Mouse (Mus musculus) mouse embryonic stem cell (cell line): ENCODE measurements around the gene Clcn3.

Experiments used
- in situ Hi-C, 2 experiments: fragments of 300-500 bp; cut with MboI; formaldehyde crosslinking; loops; 1 replicate in 1 of 2; 3 replicates in 1 of 2; pipeline ENCODE4 v1.14.3; 2019 to 2020; ENCODE audit warnings: low sequenced_read_pairs in 2 of 2, low pct_unique_long_range_greater_than_20kb in 1 of 2, mixed read lengths in 1 of 2; ENCODE audit not compliant: unreplicated experiment in 1 of 2

Clcn3 gene

DNA sequence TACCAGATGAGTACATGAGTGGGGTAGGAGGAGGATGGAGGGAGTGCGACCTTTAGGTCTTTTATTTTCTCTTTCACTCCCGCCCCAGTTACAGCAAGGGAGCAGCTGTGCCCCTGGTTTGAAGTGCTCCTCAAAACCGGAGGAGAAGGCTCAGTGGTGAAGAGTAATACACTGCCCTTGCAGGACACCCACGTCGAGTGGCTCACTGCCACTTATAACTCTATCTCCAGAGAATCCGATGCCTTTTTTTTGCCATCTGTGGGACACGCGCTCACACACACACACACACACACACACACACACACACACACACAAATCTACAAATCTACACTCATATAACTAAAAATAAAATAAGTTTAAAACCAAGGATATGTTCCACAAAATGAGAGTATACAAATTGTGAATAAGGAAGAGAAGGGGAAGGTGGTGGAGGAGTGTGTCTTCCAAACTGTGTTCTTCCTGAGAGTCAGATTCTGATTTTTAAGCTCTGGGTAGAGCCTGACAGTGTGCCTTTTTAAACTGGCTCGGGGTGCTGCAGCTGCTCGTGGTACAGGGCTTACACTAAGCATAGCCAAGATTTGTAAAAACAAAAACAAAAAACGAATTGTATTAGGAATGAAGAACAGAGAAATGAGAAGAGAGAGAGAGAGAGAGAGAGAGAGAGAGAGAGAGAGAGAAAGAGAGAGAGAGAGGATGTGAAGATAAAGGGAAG is 93.8 kb downstream of the Clcn3 start:
- in situ Hi-C loops, result no loop called here

DNA sequence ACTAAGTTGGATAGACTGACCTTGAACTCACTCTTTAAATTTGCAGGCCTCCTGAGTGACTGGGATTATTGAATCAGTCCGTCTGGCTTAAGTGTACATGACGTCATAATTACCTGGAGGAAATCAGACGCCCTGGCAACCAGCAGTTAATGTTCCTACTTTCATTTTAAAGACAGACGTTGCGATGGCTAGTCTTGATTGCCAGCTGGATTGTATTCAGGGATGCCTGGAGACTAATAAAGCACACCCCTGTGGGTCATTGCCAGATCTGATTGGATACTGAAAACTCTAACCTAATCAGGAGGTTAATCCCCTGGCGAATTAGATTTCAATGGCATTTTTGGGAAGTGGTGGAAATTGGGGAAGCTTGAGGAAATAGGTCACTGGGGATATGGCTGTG is 96.4 kb downstream of the Clcn3 start:
- in situ Hi-C loops, result no loop called here

DNA sequence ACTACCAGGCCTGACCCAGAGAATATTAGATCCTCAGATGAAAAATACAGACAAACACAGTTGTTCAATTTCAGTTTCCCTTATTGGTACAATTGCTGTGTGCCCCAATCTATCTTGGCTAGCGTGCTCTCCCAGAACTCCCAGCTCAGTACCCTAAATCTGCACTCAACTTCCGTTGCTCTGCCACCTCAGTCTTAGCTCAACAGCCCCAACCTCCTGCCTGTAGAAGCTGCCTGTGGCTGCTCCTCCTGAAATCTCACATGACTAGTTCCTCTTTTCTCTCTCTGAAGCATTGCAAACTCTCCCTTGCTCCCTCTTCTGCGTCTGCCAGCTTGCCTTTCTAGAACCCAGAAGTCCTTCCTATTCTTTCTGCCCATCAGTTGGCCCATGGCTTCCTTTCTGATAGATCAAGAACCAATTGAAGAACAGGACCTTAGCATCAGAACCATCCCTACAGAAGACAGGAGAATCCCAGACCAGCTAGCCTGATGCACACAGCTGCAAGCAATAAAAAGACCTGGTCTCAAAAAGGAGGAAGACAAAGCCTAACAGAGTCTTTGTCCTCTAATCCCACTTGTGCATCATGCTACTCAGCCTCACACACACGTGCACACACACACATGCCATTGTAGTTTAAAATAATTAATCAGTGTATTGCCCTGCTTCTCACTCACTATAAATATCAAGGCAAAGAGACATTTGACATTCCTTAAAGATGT is 99.5 kb downstream of the Clcn3 start:
- in situ Hi-C loops, result no loop called here

DNA sequence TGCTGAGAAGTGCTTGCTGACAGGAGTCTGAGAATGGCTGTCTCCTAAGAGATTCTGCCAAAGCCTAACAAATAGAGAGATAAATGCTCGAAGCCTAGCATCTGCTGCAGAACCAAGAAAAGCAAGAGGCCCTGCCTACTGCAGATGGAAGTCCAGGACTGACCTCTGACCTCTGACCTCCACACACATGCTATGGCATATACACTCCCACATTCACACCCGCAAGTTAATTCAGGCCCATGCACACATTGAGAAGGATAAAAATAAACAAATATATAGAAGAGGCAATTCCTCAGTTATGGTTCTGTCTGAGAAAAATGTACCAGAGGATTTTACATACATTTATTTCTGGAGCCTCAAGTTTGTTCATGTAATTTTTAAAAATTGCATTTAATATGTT is 104.5 kb downstream of the Clcn3 start:
- in situ Hi-C loops, result no loop called here

DNA sequence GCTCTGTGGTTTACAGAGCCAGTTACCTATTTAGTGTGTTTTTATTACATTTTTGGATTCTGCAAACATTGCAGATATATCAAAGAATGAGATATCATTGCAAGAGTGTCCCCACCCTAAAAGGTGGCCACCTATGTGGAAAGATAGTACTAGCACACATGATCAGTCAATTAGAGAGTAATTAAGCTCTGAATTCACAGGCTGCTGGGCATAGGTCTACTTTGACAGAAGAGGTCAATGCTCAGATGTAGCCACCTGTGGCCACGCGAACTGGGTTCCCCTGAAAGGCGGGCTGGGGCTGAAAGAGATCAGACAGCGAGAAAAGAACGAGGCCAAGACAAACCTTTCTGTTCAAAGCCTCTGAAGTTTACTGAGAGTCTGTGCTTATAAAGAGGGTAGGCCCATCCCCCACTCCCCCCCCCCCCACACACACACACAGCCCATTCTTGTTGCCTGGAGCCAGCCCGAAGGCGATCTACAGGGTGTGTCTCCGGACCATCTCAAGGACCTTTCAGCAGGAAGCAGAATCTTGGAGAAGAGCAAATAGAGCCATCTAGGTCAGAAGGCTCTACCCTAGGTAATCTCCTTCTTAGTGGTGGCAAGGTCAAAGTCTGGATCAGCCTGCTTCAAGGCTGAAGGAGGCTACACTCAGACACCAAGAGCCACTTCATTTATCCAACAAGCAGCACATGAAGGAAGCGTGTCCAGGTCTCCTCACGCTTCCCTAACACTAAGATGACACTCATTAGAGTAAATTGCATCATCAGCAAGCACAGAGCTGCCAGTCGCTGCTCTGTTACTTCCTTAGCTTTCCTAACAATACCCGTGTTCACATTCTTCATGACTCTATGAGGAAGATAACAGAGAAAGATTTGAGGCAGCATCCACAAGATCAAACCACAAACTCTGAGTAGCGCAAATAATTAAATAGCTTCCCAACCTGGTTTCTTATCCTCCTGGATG is 112.6 kb downstream of the Clcn3 start:
- in situ Hi-C loops, result loop anchor here in 1 of 2 experiments (25.0 kb wide), 1 partner anchor 358 kb away; the partner anchor contains the start of genes Aadat and Gm10283

DNA sequence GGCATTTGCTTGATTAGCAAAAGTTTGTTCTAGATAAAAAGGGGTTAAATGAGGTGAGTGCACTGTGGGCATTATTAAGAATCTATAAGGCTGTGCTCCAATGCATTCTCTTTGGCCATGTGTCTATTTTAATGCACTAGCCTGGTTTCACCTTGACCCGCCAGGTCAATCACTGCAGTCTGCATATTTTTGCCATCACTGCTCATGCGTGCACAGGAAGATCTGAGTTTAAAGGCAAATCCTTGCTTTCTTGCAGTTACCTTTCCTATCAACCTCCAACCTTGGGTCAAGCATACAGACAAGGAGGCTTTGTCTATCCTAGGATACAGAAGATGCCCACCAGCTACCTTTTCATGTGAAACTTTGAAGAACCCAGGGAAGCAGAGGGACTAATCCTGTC is 113.3 kb downstream of the Clcn3 start:
- in situ Hi-C loops, result loop anchor here (5.0 to 25.0 kb wide), 4 partner anchors 237 to 365 kb away; partner anchors contain the start of genes Aadat (in 2 of the 2), Gm10283 (in 2 of the 2) and Mfap3l (in 1 of the 2)

DNA sequence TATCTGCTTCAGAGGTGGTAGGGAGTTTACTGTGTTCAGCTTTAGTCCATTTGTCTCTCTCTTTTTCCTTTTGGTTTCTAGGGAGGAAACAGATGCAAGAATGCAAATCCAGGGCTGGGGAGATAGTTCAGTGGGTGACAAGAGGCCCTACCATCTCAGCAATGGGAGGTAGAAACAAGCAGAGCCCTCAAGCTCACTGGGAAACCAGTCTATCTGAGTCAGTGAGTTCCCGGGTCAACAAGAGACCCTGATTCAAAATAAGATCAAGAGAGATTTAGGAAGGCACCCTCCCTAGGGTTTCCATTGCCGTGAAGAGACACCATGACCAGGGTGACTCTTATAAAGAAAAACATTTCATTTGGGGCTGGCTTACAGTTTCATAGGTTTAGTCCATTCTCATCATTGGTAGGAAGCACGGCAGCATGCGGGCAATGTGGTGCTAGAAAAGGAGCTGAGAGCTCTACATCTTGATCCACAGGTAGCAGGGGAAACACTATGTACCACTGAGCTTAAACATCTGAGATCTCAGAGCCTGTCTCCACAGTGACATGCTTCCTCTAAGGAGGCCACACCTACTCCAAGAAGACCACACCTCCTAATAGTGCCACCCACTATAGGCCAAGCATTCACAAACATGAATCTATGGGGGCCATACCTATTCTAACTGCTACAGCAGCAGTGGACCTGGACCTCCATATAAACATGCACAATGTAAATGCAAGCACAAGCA is 114.7 kb downstream of the Clcn3 start:
- in situ Hi-C loops, result loop anchor here (5.0 to 25.0 kb wide), 4 partner anchors 236 to 364 kb away; partner anchors contain the start of genes Aadat (in 2 of the 2), Gm10283 (in 2 of the 2) and Mfap3l (in 1 of the 2)

DNA sequence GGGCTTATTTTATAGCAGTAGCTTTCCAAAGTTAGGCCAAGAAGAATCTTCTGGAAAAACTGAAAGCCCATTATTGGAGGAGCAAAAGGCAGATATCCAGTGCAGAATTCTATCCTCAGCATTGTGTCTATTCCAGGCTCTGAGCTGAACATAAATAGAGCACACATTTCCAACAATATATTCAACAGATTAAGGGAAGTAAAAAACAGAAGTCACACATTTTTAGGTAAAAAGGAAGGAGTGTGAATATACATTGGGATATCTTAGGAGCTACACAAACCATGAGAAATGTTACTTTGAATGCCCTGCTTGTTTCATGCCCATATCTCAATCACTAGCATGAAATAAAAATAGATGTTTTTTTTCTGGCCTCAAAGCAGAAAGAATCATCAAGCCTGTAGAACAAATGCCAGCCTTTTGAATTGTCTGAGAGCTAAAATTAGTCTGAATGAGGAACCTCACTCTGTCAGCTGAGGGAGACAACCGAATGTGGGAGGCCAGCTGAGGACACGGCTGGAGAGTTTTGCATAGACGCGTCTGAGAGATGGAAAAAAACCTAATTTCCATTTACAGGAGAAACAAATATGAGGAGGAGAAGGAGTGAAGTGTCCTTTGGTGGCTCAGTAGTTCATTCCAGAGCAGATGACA is 115.5 kb downstream of the Clcn3 start:
- in situ Hi-C loops, result loop anchor here (5.0 to 25.0 kb wide), 4 partner anchors 235 to 363 kb away; partner anchors contain the start of genes Aadat (in 2 of the 2), Gm10283 (in 2 of the 2) and Mfap3l (in 1 of the 2)

DNA sequence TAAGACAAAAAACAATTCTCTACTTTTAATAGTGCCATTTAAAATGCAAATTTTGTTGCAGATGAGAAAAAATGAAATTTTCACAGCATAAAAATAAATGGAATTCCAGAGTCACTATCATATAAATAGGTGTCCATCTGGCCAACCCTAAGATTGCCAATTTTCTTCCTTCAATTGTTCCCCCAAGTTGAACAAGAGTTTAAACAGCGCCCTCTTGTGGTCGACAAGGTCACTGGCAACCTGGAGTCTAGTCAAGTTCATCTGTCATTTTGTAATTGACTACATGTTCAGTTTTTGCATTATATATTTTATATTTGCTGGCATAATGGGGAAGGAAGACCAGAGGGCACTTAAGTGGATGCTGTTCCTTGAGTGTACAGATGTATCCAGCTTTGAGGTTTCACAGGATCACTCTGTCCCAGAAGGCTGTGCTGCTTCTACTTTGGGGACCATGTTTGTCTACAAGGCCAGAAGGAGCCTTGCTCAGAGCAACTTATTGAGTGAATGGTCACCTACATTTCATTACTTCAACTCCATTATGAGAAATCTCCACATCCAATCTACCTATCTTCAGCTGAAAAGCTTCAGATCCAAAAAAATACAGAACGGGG is 117.5 kb downstream of the Clcn3 start:
- in situ Hi-C loops, result loop anchor here (5.0 to 25.0 kb wide), 4 partner anchors 233 to 361 kb away; partner anchors contain the start of genes Aadat (in 2 of the 2), Gm10283 (in 2 of the 2) and Mfap3l (in 1 of the 2)

DNA sequence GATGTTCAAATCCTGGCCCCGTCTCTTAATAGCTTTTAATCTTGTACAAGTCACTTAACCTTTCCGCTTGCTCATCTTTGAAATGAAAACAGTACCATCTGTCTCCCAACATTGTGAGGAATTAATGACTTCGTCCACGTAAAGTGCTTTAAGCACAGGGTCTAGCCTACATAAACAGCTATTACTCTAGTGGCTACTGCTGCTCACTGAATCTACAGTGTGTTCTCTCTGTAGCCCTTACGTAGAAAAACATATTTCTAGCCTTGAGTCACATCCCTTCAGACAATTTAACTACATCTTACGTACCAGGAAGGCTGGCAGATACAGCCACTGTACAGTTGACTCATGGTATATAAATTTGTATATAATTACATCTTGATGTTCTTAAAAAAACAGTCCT is 118.2 kb downstream of the Clcn3 start:
- in situ Hi-C loops, result loop anchor here (5.0 to 25.0 kb wide), 4 partner anchors 233 to 360 kb away; partner anchors contain the start of genes Aadat (in 2 of the 2), Gm10283 (in 2 of the 2) and Mfap3l (in 1 of the 2)

DNA sequence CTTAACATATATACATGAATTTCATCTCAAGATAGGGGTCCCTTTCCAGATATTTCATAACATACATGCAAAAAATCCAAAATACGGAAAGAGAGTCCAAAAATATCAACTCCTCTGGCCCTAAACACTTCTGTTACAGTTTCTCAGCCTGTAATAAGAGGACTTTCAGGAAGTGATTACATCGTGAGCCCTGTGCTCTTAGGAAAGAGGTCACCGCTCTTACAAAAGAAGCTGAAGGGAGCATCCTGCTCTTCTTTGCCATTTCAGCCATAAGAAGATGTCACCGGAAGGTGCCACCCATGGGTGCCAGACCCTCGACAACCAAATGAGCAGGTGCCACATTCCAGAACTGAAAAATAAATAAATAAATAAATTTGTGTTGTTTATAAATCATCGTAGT is 121.3 kb downstream of the Clcn3 start:
- in situ Hi-C loops, result loop anchor here (10.0 to 25.0 kb wide), 3 partner anchors 247 to 357 kb away; partner anchors contain the start of genes Aadat (in 2 of the 2) and Gm10283 (in 2 of the 2)

DNA sequence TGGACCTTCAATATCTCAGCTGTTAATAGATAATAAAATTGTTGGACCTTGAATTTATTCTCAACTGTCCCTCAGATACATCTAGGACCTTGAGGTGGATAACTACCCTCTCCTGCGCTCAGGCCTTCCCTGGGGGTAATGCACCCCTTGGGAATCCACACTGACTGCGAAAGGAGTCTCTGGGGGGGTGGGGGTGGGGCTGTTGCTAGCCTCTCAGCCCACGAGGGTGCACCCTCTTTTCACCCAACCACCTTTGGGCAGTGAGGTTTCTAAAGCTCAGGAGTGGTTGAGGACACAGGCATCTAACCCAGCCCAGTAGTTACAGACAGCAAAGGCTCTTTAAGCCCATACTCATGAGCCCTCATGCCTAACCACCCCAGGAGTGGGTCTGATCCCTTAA is 122.4 kb downstream of the Clcn3 start:
- in situ Hi-C loops, result loop anchor here (10.0 to 25.0 kb wide), 3 partner anchors 246 to 356 kb away; partner anchors contain the start of genes Aadat (in 2 of the 2) and Gm10283 (in 2 of the 2)
